Mouse (Mus musculus): ENCODE measurements at regions not wholly inside any gene's neighbourhood (a gene's known extent, or its start where the extent isn't known, plus 50 kb on each side); places are given as distances from the start of the nearest gene placed in this dataset.

DNA sequence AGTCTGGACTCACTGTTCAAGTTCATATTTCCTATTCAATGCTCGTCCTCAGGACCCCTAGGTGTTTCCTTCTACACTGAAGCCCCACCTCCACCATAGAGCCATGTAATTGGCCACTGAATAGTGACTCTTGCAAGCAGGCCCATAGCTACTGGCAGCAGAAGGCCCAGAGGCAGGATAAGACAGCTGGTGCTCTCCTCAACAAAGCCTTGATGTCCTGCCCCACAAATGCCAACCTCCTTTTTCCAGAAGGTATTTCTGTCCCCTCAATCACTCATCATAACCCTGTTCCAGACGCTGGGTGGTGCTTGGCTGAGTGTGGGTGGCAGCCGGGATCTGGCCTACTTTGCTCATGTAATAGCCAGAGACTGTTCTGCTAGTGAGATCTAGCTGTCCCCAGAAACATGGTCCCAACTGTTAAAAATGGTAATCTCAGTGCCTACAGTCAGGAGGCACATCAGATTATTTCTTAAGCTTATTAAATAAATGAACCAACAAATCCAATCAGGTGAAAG lies 530.9 kb downstream of the 1810013L24Rik start:
- no peak for ATAC-seq (ENCODE audit: insufficient number of reproducible peaks, insufficient read depth, low FRiP score, low read depth)
- Histone ChIP-seq H3K4me2 (replicated peaks; ENCODE audit: low read depth, low read length) (no peak overlapping the region), H3K4me1 (ENCODE audit: control insufficient read depth, insufficient read depth, low read length) (no peaks in the 10 kb centered on the region), H3K4me3 (ENCODE audit: low read depth, low read length) (no peak overlapping the region), H3K9me3 (ENCODE audit: control insufficient read depth, low read depth, low read length) (no peaks in the 10 kb centered on the region; the same call in 1 of the 2 replicates), H3K9ac (replicated peaks; ENCODE audit: low read depth, low read length) (no peak overlapping the region), H3K36me3 (ENCODE audit: control insufficient read depth, insufficient read depth, low read length) (no peaks in the 10 kb centered on the region), H3K27ac (ENCODE audit: low read length) (no peak overlapping the region), H3K27me3 (ENCODE audit: control insufficient read depth, insufficient read depth, low read length) (no peaks in the 10 kb centered on the region)
- WGBS, result 75% methylated on average over 3 of the region's 3 CpGs

DNA sequence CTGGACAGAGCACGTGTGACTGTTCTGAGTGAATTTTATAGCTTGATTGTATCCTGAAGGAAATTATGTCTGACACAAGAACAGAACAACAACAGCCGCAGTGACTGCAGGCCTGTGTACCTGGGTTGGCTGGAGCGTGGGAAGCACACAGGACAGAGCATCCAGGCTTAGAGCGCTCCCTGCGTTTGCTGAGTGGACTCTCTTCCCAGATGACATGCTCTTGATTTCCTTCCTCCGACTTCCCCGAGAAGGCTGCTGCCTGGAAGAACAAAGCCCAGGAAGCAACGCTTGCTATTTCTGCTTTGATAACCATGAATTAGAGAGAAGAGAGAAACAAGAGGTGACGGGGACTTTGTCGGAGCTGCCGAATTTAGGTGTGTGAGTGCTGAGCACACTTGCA lies 532.2 kb downstream of the 1810013L24Rik start:
- H3K9me3 ChIP-seq (ENCODE audit: control insufficient read depth, low read depth, low read length), result no peaks in the 10 kb centered on the region; the same call in 1 of the 2 replicates
- H3K27me3 ChIP-seq (ENCODE audit: control insufficient read depth, insufficient read depth, low read length), result no peaks in the 10 kb centered on the region
- WGBS, result 52% methylated on average over 11 of the region's 11 CpGs
- no peak overlapping the region for H3K9ac ChIP-seq (replicated peaks; ENCODE audit: low read depth, low read length)
- H3K4me1 ChIP-seq (ENCODE audit: control insufficient read depth, insufficient read depth, low read length), result no peaks in the 10 kb centered on the region
- no peak overlapping the region for H3K4me2 ChIP-seq (replicated peaks; ENCODE audit: low read depth, low read length)
- no peak overlapping the region for H3K4me3 ChIP-seq (ENCODE audit: low read depth, low read length)
- ATAC-seq (ENCODE audit: insufficient number of reproducible peaks, insufficient read depth, low FRiP score, low read depth), result no peak
- no peaks in the 10 kb centered on the region for H3K36me3 ChIP-seq (ENCODE audit: control insufficient read depth, insufficient read depth, low read length)
- H3K27ac ChIP-seq (ENCODE audit: low read length), result no peak overlapping the region

DNA sequence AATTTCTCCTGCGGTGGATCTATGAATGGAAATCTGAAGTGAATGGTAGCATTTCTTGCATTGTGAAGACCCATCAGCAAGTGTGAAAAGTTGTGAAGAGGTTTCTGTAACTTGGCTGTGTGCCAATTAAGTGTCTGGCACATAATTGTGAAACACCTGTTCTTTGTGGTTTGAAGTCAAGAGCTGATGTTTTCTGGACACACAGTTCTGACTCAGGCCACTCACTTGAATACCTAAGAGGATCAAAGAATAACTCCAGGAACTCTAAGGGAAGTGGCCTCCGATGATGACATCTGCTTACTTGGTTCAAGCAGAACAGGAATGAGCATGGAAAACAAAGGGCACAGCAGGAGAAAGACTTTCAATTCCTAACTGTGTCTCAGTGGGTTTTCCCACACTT lies 534.2 kb downstream of the 1810013L24Rik start:
- no peak overlapping the region for H3K27ac ChIP-seq (ENCODE audit: low read length)
- ATAC-seq (ENCODE audit: insufficient number of reproducible peaks, insufficient read depth, low FRiP score, low read depth), result no peak

DNA sequence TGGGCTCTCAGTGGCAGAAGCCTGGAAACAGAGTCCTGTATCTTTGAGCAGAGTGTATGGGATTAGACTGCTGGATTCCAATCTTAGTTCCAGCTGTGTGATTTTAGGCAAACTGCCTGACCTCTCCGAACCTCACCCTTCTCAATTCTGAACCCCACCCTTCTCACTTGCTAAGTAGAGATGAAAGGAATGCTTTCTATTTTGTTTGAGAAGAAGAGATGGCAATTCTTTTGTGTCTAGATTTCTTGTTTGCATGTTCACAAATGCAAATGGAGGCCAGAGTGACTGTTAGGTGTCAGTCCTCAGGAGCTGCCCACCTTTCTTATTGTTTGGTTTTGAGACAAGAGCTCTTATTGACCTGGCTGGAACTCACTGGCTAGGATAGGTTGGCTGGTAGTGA lies 561.1 kb downstream of the 1810013L24Rik start:
- Histone ChIP-seq H3K9me3 (ENCODE audit: control insufficient read depth, low read depth, low read length) (no peaks in the 10 kb centered on the region), H3K4me2 (replicated peaks; ENCODE audit: low read depth, low read length) (no peak overlapping the region), H3K9ac (replicated peaks; ENCODE audit: low read depth, low read length) (no peak overlapping the region), H3K27me3 (ENCODE audit: control insufficient read depth, insufficient read depth, low read length) (no peaks in the 10 kb centered on the region), H3K4me1 (ENCODE audit: control insufficient read depth, insufficient read depth, low read length) (no peaks in the 10 kb centered on the region), H3K36me3 (ENCODE audit: control insufficient read depth, insufficient read depth, low read length) (no peaks in the 10 kb centered on the region), H3K4me3 (ENCODE audit: low read depth, low read length) (no peak overlapping the region), H3K27ac (ENCODE audit: low read length) (no peak overlapping the region)
- WGBS, result 45% methylated on average over 1 of the region's 1 CpGs
- no peak for ATAC-seq (ENCODE audit: insufficient number of reproducible peaks, insufficient read depth, low FRiP score, low read depth)

More for the DNA sequence above, 534.2 kb downstream of the 1810013L24Rik start:
- WGBS, result 43% methylated on average over 2 of the region's 2 CpGs
- no peak overlapping the region for H3K4me3 ChIP-seq (ENCODE audit: low read depth, low read length)
- H3K36me3 ChIP-seq (ENCODE audit: control insufficient read depth, insufficient read depth, low read length), result no peaks in the 10 kb centered on the region
- no peak overlapping the region for H3K4me2 ChIP-seq (replicated peaks; ENCODE audit: low read depth, low read length)
- no peaks in the 10 kb centered on the region for H3K27me3 ChIP-seq (ENCODE audit: control insufficient read depth, insufficient read depth, low read length)
- H3K9me3 ChIP-seq (ENCODE audit: control insufficient read depth, low read depth, low read length), result no peaks in the 10 kb centered on the region
- H3K9ac ChIP-seq (replicated peaks; ENCODE audit: low read depth, low read length), result no peak overlapping the region
- no peaks in the 10 kb centered on the region for H3K4me1 ChIP-seq (ENCODE audit: control insufficient read depth, insufficient read depth, low read length)

DNA sequence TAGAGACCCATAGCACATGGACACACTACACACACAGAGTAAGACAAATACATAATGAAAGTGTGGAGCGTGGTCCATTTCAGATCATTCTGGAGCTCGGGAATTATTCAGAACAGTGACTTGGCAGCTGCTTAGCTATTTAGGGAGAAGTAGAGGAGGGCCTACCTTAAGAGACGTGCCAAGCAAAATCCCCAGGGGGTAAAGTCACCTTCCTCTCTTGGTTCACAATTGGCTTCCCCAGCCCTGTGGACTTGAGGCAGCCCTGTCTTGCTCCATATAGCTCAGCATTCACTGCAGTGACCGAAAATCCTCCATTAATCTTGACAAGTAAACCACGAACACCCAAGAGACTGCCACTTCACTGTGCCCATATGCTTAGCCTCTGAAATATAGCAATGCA lies 574.8 kb downstream of the 1810013L24Rik start:
- H3K4me1 ChIP-seq (ENCODE audit: control insufficient read depth, insufficient read depth, low read length), result no peaks in the 10 kb centered on the region
- no peak for ATAC-seq (ENCODE audit: insufficient number of reproducible peaks, insufficient read depth, low FRiP score, low read depth)
- H3K9ac ChIP-seq (replicated peaks; ENCODE audit: low read depth, low read length), result no peak overlapping the region
- no peaks in the 10 kb centered on the region for H3K27me3 ChIP-seq (ENCODE audit: control insufficient read depth, insufficient read depth, low read length)
- H3K36me3 ChIP-seq (ENCODE audit: control insufficient read depth, insufficient read depth, low read length), result no peaks in the 10 kb centered on the region
- WGBS, result 81% methylated on average over 5 of the region's 5 CpGs
- no peak overlapping the region for H3K4me2 ChIP-seq (replicated peaks; ENCODE audit: low read depth, low read length)
- no peaks in the 10 kb centered on the region for H3K9me3 ChIP-seq (ENCODE audit: control insufficient read depth, low read depth, low read length)
- H3K27ac ChIP-seq (ENCODE audit: low read length), result no peak overlapping the region
- H3K4me3 ChIP-seq (ENCODE audit: low read depth, low read length), result no peak overlapping the region

DNA sequence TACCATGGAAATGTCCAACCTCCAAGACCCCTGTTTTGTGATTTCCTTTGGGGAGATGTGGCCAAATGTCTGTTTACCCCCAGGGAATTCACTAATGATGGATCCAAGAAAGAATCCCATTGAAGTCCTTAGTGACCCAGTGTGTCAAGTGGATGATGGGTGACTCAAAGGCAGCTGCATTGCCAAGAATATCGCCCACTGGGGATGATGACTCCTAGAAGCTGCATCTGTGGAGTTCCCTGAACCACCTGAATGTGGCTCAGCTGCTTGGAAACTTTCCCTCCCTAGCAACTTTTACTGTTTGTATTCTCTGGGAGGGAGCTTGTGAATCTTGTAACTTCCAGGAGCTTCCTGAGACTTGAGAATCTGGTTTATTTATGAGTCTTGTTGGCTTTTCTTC lies 578.3 kb downstream of the 1810013L24Rik start:
- no peaks in the 10 kb centered on the region for H3K36me3 ChIP-seq (ENCODE audit: control insufficient read depth, insufficient read depth, low read length)
- H3K9ac ChIP-seq (replicated peaks; ENCODE audit: low read depth, low read length), result no peak overlapping the region
- no peak for ATAC-seq (ENCODE audit: insufficient number of reproducible peaks, insufficient read depth, low FRiP score, low read depth)
- no peak overlapping the region for H3K4me3 ChIP-seq (ENCODE audit: low read depth, low read length)
- no peak overlapping the region for H3K27ac ChIP-seq (ENCODE audit: low read length)
- WGBS, result 71% methylated on average over 1 of the region's 1 CpGs
- no peaks in the 10 kb centered on the region for H3K27me3 ChIP-seq (ENCODE audit: control insufficient read depth, insufficient read depth, low read length)
- no peaks in the 10 kb centered on the region for H3K4me1 ChIP-seq (ENCODE audit: control insufficient read depth, insufficient read depth, low read length)
- no peak overlapping the region for H3K4me2 ChIP-seq (replicated peaks; ENCODE audit: low read depth, low read length)
- no peaks in the 10 kb centered on the region for H3K9me3 ChIP-seq (ENCODE audit: control insufficient read depth, low read depth, low read length)

DNA sequence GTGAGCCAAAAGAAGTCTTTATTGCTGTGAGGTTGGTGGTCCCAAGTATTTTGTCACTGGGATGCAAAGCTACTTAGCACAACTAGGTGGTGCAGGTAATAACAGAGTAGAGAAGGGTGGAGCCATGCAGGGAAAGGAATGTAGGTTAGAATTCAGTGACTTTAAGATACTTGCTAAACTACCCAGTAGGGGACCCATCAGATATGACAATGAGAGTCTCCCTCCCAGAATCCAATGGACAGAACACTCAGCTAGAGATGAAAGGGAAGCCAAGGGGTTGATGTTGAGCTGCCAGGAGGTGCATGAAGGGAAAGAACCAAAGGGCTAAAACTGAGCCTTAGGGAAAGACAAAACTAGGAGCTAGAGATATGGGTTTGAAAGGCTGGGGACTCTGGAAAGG lies 564.9 kb downstream of the Grin2a start:
- no peak for ATAC-seq (ENCODE audit: insufficient number of reproducible peaks, insufficient read depth, low FRiP score, low read depth)
- H3K4me1 ChIP-seq (ENCODE audit: control insufficient read depth, insufficient read depth, low read length), result no peaks in the 10 kb centered on the region

DNA sequence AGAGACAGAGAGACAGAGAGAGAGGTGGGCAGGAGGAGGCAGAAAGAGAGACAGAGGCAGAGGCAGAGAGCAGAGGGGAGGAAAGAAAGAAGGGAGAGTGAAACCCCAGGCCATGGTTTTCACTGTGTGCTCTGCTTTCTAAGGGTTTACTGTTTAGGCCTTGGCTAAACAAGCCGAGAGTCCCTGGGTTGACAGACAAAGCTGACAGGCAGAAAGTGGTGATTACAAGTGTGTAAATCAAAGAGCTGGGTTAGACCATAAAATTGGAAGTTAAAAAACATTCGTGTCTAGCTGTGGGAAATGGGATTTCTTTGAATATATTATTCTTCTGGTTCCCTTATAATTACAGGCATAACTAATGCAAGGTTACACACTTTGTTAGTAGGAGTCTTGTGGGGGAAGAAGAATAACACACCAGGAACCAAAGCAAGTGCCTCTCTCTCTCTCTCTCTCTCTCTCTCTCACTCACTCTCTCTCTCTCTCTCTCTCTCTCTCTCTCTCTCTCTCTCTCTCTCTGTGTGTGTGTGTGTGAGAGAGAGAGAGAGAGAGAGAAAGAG lies 556.0 kb downstream of the Grin2a start:
- Histone ChIP-seq H3K9ac (replicated peaks; ENCODE audit: low read depth, low read length) (no peak overlapping the region), H3K9me3 (ENCODE audit: control insufficient read depth, low read depth, low read length) (no peaks in the 10 kb centered on the region), H3K27ac (ENCODE audit: low read length) (no peak overlapping the region), H3K27me3 (ENCODE audit: control insufficient read depth, insufficient read depth, low read length) (no peaks in the 10 kb centered on the region), H3K36me3 (ENCODE audit: control insufficient read depth, insufficient read depth, low read length) (no peaks in the 10 kb centered on the region), H3K4me3 (ENCODE audit: low read depth, low read length) (no peak overlapping the region), H3K4me2 (replicated peaks; ENCODE audit: low read depth, low read length) (no peak overlapping the region), H3K4me1 (ENCODE audit: control insufficient read depth, insufficient read depth, low read length) (no peaks in the 10 kb centered on the region)
- WGBS, result 46% methylated on average over 2 of the region's 2 CpGs
- ATAC-seq (ENCODE audit: insufficient number of reproducible peaks, insufficient read depth, low FRiP score, low read depth), result no peak

More for the DNA sequence above, 564.9 kb downstream of the Grin2a start:
- Histone ChIP-seq H3K4me3 (ENCODE audit: low read depth, low read length) (no peak overlapping the region), H3K9me3 (ENCODE audit: control insufficient read depth, low read depth, low read length) (no peaks in the 10 kb centered on the region), H3K9ac (replicated peaks; ENCODE audit: low read depth, low read length) (no peak overlapping the region), H3K4me2 (replicated peaks; ENCODE audit: low read depth, low read length) (no peak overlapping the region), H3K36me3 (ENCODE audit: control insufficient read depth, insufficient read depth, low read length) (no peaks in the 10 kb centered on the region), H3K27ac (ENCODE audit: low read length) (no peak overlapping the region), H3K27me3 (ENCODE audit: control insufficient read depth, insufficient read depth, low read length) (no peaks in the 10 kb centered on the region)

DNA sequence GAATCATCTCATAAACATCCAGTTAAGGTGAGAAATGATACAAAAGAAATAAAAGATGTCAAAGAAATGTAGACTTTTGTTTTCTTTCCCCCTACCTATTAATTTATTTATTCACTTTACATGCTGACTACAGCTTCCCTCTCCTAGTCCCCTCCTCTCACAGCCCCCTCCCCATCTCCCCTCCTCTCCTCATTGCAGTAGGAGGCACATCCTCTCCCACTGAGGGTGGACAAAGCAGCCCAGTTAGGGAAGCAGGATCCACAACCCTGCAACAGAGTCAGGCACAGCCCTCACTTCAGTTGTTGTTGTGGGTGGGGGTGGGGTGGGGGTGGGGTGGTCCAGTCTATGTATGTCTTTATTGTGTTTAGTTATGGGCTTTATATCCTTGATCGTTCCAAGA lies 555.5 kb downstream of the Grin2a start:
- H3K9ac ChIP-seq (replicated peaks; ENCODE audit: low read depth, low read length), result no peak overlapping the region
- H3K27me3 ChIP-seq (ENCODE audit: control insufficient read depth, insufficient read depth, low read length), result no peaks in the 10 kb centered on the region
- no peak overlapping the region for H3K4me3 ChIP-seq (ENCODE audit: low read depth, low read length)
- no peaks in the 10 kb centered on the region for H3K9me3 ChIP-seq (ENCODE audit: control insufficient read depth, low read depth, low read length)
- H3K4me2 ChIP-seq (replicated peaks; ENCODE audit: low read depth, low read length), result no peak overlapping the region
- H3K27ac ChIP-seq (ENCODE audit: low read length), result no peak overlapping the region
- ATAC-seq (ENCODE audit: insufficient number of reproducible peaks, insufficient read depth, low FRiP score, low read depth), result no peak
- no peaks in the 10 kb centered on the region for H3K36me3 ChIP-seq (ENCODE audit: control insufficient read depth, insufficient read depth, low read length)
- WGBS, result 86% methylated on average over 1 of the region's 1 CpGs
- H3K4me1 ChIP-seq (ENCODE audit: control insufficient read depth, insufficient read depth, low read length), result no peaks in the 10 kb centered on the region

Measured in stomach, embryonic 14.5 days (tissue).